In genomic region chr6:55950345-55951110, GRCm38 (mm10) we compare ENCODE assay signal across 8 mouse cellular contexts.
DNase-seq lines count a peak whose midpoint lies in the region; ATAC-seq lines count a peak whose summit lies in the region.

No protein-coding gene starts in this region.

- 58% methylated on average over 8 of the region's 8 CpGs for WGBS in liver, embryonic 12.5 days (ENCODE audit: insufficient replicate concordance)
- WGBS in intestine, embryonic 15.5 days: 70% methylated on average over 8 of the region's 8 CpGs
- 73% methylated on average over 8 of the region's 8 CpGs for WGBS in midbrain, embryonic 11.5 days
- WGBS in stomach, embryonic 16.5 days: 71% methylated on average over 8 of the region's 8 CpGs

- H3K36me3 ChIP-seq in liver, embryonic 12.5 days: no peaks in the 10 kb centered on the region
- H3K36me3 ChIP-seq in intestine, embryonic 15.5 days: no peaks in the 10 kb centered on the region
- no peaks in the 10 kb centered on the region for H3K36me3 ChIP-seq in midbrain, embryonic 11.5 days (ENCODE audit: control insufficient read depth, insufficient read depth, low read length)
- H3K36me3 ChIP-seq in stomach, embryonic 16.5 days (ENCODE audit: control insufficient read depth, insufficient read depth, low read length): no peaks in the 10 kb centered on the region

- no peak overlapping the region for H3K27ac ChIP-seq in liver, embryonic 12.5 days
- no peak overlapping the region for H3K27ac ChIP-seq in intestine, embryonic 15.5 days
- H3K27ac ChIP-seq in midbrain, embryonic 11.5 days (ENCODE audit: low read depth, low read length): no peak overlapping the region
- no peak overlapping the region for H3K27ac ChIP-seq in stomach, embryonic 16.5 days (ENCODE audit: low read length)

- no peaks in the 10 kb centered on the region for H3K9me3 ChIP-seq in liver, embryonic 12.5 days (replicated peaks)
- no peaks in the 10 kb centered on the region for H3K9me3 ChIP-seq in intestine, embryonic 15.5 days
- no peaks in the 10 kb centered on the region for H3K9me3 ChIP-seq in midbrain, embryonic 11.5 days (ENCODE audit: control insufficient read depth, low read length)
- H3K9me3 ChIP-seq in stomach, embryonic 16.5 days (replicated peaks; ENCODE audit: control insufficient read depth, low read length): no peaks in the 10 kb centered on the region

- no peak overlapping the region for H3K4me2 ChIP-seq in liver, embryonic 12.5 days
- no peak overlapping the region for H3K4me2 ChIP-seq in intestine, embryonic 15.5 days (replicated peaks)
- H3K4me2 ChIP-seq in midbrain, embryonic 11.5 days: no peak overlapping the region
- no peak overlapping the region for H3K4me2 ChIP-seq in stomach, embryonic 16.5 days (ENCODE audit: low read depth, low read length)

- H3K9ac ChIP-seq in liver, embryonic 12.5 days: no peak overlapping the region
- no peak overlapping the region for H3K9ac ChIP-seq in intestine, embryonic 15.5 days
- H3K9ac ChIP-seq in midbrain, embryonic 11.5 days (ENCODE audit: low read length): no peak overlapping the region
- no peak overlapping the region for H3K9ac ChIP-seq in stomach, embryonic 16.5 days (ENCODE audit: low read length)

- no peak for ATAC-seq in liver, embryonic 12.5 days
- peak; percentile 74; the same call in 1 of the 2 replicates for ATAC-seq in intestine, embryonic 15.5 days
- peak; percentile 82 for ATAC-seq in midbrain, embryonic 11.5 days (ENCODE audit: low FRiP score)
- ATAC-seq in stomach, embryonic 16.5 days (ENCODE audit: insufficient read depth, low FRiP score): peak; percentile 56; the same call in 1 of the 2 replicates

- H3K4me1 ChIP-seq in liver, embryonic 12.5 days: no peaks in the 10 kb centered on the region
- H3K4me1 ChIP-seq in intestine, embryonic 15.5 days (replicated peaks): no peaks in the 10 kb centered on the region
- H3K4me1 ChIP-seq in midbrain, embryonic 11.5 days (ENCODE audit: control insufficient read depth, insufficient read depth, low read length): no peaks in the 10 kb centered on the region
- no peaks in the 10 kb centered on the region for H3K4me1 ChIP-seq in stomach, embryonic 16.5 days (ENCODE audit: control insufficient read depth, insufficient read depth, low read length)

- no peaks in the 10 kb centered on the region for H3K27me3 ChIP-seq in liver, embryonic 12.5 days (replicated peaks)
- H3K27me3 ChIP-seq in intestine, embryonic 15.5 days (replicated peaks): no peaks in the 10 kb centered on the region
- no peaks in the 10 kb centered on the region for H3K27me3 ChIP-seq in midbrain, embryonic 11.5 days (ENCODE audit: control insufficient read depth, insufficient read depth, low read length)
- no peaks in the 10 kb centered on the region for H3K27me3 ChIP-seq in stomach, embryonic 16.5 days (ENCODE audit: control insufficient read depth, insufficient read depth, low read length)

- DNase-seq in liver: peak; percentile 26
- peak; percentile 68 for DNase-seq in cerebellum, adult 18-20 months
- peak; percentile 73 for DNase-seq in forelimb bud, embryonic 11.5 days (ENCODE audit: low read depth, low spot score)
- peak; percentile 25 to 67 for DNase-seq in left cerebral cortex, adult 9 months (ENCODE audit: low spot score in 2 of 2)
- peak; percentile 94 for DNase-seq in midbrain, embryonic 11.5 days (ENCODE audit: low spot score, missing footprints)

- no peak overlapping the region for H3K4me3 ChIP-seq in liver, embryonic 12.5 days
- H3K4me3 ChIP-seq in intestine, embryonic 15.5 days (replicated peaks): no peak overlapping the region
- H3K4me3 ChIP-seq in midbrain, embryonic 11.5 days (ENCODE audit: low read depth, low read length): no peak overlapping the region
- no peak overlapping the region for H3K4me3 ChIP-seq in stomach, embryonic 16.5 days (replicated peaks; ENCODE audit: low read length)

Comparison
In these comparisons a context has a peak if more than half of its experiments do, and no peak if none do; other contexts are left out.
1. DNase-seq: peak in every context shown above with its lines; median percentile 94 in midbrain, embryonic 11.5 days; 73 in forelimb bud, embryonic 11.5 days; 68 in cerebellum, adult 18-20 months; 46 in left cerebral cortex, adult 9 months; 26 in liver.